Mouse (Mus musculus) activated CD4-positive, CD25-positive, alpha-beta regulatory T cell, adult 4 months (primary cell): Measurements from ENCODE around the gene AC129217.1. TPM values are rescaled to one million over a fixed set of nuclear protein-coding genes. Genes with fewer than 3 reads are reported as not detected.

Source experiments
- ATAC-seq: one replicate; pipeline ENCODE4 v1.8.0; 2017
- polyA plus RNA-seq, 2 experiments: library from polyadenylated mRNA; unstranded; fragments of 100-300 nt; shearing (Covaris generic); gene quantifications; one replicate each; pipeline ENCODE4 v1.2.1; 2017

Gene AC129217.1
- polyA plus RNA-seq, 2 experiments from 2014 or later: not detected

DNA sequence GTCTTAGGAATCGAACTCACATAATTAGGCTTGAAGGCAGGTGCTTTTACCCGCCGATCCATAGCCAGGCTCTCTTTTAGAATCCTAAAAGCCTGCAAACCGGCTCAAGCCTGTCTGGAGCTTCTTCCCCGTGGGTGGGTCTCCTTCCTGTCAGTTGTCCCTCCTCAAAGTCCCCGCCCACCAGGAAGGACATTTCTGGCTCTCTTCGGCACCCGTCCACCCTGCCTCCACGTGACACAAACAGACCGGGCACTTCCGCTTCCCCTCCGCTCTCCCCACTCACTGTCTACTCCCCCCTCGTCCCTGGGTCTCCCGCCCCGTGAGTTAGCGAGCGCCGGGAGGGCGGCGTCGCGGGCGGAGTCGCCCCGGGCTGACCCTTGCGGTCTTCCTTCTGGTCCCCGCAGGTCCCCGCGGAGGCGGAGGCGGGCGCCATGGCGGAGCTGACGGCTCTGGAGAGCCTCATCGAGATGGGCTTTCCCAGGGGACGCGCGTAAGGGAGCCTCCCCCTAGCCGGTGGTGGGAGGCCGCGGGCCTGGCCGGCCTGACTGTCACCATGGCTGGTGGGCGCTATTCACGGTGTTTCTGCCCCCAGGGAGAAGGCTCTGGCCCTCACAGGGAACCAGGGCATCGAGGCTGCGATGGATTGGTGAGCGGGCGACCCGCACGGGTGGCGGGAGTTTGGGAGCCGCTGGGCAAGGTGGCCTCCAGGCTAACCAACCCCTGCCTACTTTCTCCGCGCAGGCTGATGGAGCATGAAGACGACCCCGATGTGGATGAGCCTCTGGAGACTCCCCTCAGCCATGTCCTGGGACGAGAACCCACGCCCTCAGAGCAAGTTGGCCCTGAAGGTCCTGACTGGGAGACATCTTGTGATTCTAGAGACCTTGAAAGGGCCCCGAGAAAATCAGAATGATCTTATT is 42.0 kb downstream of the AC129217.1 start, which contains the start of gene Ubxn1:
Gene Ubxn1, plus strand, starts transcription at position 230 of the 920 bp plus-strand sequence.
- ATAC-seq: peak; percentile 93

DNA sequence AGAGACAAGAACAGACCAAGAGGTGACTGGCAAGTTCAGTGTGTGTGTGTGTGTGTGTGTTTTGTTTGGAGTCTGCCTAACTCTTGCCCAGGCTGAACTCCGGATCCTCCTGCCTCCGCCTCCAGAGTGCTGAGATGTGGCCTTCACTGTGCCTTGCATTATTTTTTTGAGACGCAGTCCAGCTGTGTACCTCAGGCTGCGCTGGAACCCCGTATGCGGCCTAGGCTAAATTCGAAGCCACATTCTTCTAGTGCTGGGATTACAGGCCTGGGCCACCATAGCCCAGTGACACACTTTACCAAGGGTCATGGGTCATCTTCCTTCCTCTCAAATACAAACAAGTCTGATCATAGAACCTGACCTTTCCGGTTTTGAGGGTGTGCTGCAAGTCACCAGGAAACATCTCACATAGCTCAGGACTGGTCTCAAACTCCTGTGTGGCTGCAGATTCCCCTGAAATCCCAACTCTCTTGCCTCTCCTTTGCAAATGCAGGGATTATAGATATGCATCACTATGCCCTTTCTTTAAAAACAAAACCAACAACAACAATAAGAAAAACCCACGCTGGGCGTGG is 42.8 kb downstream of the AC129217.1 start:
- ATAC-seq: no peak

DNA sequence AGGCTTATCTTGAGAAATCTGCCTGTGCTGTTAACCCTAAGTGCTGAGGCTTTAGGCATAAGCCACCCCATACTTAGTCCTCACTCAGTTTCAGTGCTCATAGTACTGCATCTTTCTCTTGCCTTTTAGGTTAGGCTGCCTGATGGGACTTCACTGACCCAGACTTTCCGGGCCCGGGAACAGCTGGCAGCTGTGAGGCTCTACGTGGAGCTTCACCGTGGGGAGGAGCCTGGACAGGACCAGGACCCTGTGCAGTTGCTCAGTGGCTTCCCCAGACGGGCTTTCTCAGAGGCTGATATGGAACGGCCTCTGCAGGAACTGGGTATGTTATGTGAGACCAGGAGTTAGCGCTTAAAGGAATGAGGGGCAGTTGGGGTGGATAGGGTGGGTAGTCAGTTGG is 45.5 kb downstream of the AC129217.1 start:
- no peak for ATAC-seq

DNA sequence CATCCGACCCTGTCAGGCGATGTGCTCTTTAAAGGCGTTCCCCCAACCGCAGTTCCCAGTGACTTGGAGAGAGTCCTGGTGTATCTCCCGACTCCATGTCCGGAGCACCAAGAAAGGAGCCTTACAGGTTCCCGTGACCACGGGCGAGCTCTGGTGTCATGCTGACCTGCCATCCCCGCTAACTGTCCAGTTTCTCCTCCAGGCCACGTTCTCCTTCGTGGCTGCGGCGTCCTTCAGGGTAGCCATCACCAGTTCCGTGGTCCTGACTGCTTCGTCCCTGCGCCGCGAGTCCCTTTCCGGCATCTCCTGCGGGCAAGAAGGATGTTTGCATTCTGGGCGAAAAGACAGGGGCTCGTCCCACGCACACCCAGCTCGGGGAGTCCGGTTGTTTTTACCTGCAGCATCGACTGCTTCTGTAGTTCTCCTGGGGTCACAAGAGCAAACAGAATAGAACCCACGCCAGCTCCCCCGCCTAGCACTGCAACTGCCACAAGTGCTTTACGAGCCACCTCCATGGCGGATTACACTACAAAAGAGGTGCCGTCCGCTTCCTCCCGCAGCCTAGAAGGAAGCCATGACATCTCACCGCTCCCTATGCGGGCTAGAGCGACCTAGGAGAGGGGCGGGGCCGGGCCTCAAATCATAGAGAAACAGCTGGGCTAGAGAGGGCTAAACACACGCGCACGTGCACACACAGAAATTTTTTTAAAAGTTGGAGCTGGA is 50.9 kb downstream of the AC129217.1 start, which contains the start of gene Uqcc3:
Gene Uqcc3, minus strand, starts transcription at position 613 of the 723 bp plus-strand sequence.
- peak; percentile 95 for ATAC-seq

DNA sequence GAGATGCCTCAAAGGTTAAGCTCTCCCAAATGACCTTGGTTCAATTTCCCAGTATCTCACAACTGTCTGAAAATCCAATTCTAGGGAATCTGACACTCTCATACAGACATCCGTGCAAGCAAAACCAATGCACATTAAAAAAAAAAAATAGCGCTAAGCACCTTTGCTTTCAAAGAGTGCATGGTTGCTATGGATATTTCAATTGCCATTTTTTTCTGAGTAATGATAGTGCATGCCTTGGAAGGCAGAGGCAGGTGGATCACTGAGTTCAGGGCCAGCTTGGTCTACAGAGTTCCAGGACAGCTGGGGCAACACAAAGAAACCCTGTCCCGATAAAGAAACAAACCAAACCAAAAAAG is 51.4 kb downstream of the AC129217.1 start:
- ATAC-seq: peak; percentile 36

DNA sequence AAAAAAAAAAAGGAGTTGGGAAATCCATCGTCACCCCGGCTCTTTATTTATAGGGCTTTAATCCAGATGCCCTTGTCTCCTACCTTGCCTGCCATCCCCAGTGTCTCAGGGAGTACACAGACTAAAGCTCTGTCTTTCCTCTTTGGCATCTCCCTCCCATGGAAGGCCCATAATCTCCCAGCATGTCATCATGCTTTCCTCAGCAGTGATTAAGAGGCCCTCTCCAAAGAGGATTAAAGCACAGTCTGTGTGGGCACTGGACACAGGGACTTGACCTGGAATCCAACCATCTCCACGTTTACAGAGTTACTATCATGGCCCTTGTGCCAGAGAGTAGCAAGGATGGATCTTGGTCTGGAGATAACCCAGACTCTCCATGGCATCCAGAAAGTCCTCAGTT is 54.0 kb downstream of the AC129217.1 start, which contains the start of the genes Lbhd1 and Gm49403:
Gene Lbhd1, plus strand, starts transcription at position 117 of the 400 bp plus-strand sequence.
Gene Gm49403, plus strand, starts transcription at position 315 of the 400 bp plus-strand sequence.
- no peak for ATAC-seq

DNA sequence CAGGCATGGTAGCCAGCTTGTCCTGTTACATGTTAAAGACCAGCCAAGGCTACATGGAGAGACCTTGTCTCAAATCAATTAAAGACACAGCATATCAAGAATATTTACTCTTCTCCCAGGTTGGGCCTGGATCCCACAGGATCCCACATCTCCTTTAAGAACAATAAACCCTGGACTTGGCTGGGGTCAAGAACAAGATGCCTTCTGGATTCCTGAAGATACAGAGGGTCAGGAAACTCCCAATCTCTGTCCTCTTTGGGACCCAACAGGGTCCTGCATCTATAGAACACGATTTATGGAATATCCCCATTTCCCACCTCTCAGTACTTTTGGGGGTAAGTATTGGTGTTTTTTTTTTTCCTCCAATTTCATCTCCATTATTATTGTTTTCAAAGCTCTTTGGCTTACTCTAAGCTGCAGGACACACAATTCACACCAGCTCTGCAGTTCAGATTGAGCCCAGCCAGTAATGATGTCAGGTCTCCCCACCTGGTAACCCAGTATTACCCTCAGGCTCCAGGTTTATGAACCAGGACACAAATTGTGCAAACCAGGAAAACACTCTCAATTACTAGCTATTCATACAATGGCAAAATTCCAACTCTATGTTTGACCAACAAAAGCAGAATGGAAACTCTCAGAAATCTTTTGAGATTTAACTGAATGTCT is 57.5 kb downstream of the AC129217.1 start:
- no peak for ATAC-seq

DNA sequence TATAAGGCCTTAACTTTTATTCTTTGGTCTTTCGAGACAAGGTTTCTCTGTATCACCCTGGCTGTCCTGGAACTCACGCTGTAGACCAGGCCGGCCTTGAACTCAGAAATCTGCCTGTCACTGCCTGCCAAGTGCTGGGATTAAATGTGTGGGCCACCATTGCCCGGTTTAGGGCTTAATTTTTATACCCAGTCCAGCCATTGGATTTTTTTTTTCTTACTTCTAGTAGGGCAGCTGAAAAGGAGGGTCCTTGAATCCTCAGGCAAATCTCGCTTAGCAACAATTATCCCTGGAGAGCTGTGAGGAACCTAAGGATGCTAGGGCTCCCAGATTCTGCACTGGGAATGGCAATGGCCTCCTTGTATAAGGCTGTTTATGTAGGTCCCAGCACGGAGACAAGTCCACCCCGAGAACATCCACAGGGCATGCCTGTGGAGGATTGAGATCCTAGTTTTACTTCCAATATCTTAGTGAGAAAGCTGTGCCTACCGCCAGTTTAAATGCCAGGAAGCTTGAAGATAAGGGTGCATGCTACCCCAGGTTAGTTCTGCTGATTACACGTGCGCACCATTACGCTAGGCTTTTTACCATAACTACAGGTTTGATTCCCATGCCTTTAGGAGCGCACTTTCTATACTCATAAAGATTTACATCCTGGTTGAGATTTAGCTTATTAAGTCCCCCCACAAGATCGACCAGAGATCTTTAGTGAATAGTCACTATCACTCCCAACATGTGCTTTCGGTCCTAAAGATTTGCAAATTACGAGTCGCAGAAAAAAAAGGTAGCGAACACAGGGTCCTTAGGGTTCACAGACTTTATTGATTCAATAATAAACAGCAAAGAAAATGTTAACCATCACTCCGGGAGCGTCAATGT is 58.3 kb downstream of the AC129217.1 start:
- no peak for ATAC-seq

DNA sequence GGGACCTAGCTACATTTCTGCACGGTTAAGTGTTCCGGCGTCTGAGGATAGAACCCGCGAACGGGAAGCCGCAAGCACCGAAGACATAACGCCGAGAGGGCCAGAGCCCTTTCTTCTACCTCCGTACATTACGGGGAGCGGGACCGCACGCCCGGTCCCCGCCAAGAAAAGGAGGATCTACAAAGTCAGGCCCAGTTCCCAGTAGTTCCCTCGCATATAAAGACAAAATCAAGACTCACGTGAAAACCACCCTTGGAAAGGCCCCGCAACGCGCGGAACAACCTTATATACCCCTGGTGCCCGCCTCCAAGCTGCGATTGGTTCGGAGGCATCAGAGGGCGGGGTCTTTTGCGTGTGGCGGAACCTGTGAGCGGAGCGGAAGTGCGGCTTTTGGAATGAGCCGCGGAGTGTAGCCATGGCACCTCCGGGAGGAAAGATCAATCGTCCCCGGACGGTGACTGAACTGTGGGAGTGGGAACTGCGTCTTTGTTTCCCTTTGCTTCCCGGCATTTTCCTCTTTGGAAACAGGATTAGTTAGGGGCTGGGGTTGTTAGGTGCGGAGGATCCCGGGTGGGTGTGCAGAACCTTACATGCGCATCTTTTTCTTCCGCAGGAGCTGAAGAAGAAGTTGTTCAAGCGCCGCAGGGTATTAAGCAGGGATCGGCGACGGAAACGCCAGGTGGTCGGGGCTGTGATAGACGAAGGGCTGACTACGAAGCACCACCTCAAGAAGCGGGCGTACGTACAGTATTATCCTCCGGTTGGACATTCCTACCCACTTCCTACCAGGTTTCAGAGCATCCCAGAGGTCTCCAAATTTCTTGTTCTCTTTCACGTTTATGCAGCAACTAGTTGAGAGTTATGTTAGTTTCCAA is 59.2 kb downstream of the AC129217.1 start, which contains the start of the genes 1810009A15Rik and Gm49416:
Gene 1810009A15Rik, plus strand, starts transcription at position 343 of the 875 bp plus-strand sequence.
Gene Gm49416, plus strand, starts transcription at position 416 of the 875 bp plus-strand sequence.
- peak; percentile 87 for ATAC-seq

Other genes with a start within 250 kb of the AC129217.1 start
- gene Slc22a8, start 238.5 kb upstream of the AC129217.1 start, polyA plus RNA-seq: under 1 TPM in 1 of 2 experiments, not detected in 1; 0.40 TPM
- gene Slc22a6, start 211.7 kb upstream of the AC129217.1 start, polyA plus RNA-seq: not detected
- gene Chrm1, start 166.0 kb upstream of the AC129217.1 start, polyA plus RNA-seq: not detected
- gene Slc3a2, start 106.4 kb upstream of the AC129217.1 start, polyA plus RNA-seq: 10 to 100 TPM; 60.3 to 69.3 TPM
- 10 to 100 TPM; 43.3 to 70.5 TPM for gene Wdr74, start 93.9 kb upstream of the AC129217.1 start, polyA plus RNA-seq
- gene 1700092M07Rik, start 89.1 kb upstream of the AC129217.1 start, polyA plus RNA-seq: not detected
- 100 to 1,000 TPM; 109 to 113 TPM for gene Stx5a, start 88.4 kb upstream of the AC129217.1 start, polyA plus RNA-seq
- gene Nxf1, start 72.7 kb upstream of the AC129217.1 start, polyA plus RNA-seq: 100 to 1,000 TPM; 126 to 163 TPM
- gene Tmem223, start 58.8 kb upstream of the AC129217.1 start, polyA plus RNA-seq: 100 to 1,000 TPM; 115 to 137 TPM
- gene Tmem179b, start 55.3 kb upstream of the AC129217.1 start, polyA plus RNA-seq: 100 to 1,000 TPM in 1 of 2 experiments, 10 to 100 TPM in 1; 98.5 to 110 TPM
- gene Taf6l, start 43.4 kb upstream of the AC129217.1 start, polyA plus RNA-seq: 1 to 10 TPM; 3.5 to 6.9 TPM
- gene Polr2g, start 31.2 kb upstream of the AC129217.1 start, polyA plus RNA-seq: 100 to 1,000 TPM; 171 to 186 TPM
- gene Zbtb3, start 27.2 kb upstream of the AC129217.1 start, polyA plus RNA-seq: 1 to 10 TPM; 2.1 TPM
- 10 to 100 TPM; 39.9 to 43.8 TPM for gene Ttc9c, start 10.4 kb upstream of the AC129217.1 start, polyA plus RNA-seq
- 1 to 10 TPM; 6.0 to 6.1 TPM for gene Hnrnpul2, start 9.8 kb upstream of the AC129217.1 start, polyA plus RNA-seq
- gene Bscl2, start 7.7 kb downstream of the AC129217.1 start, polyA plus RNA-seq: 100 to 1,000 TPM in 1 of 2 experiments, 10 to 100 TPM in 1; 93.4 to 102 TPM
- gene Gng3, start 9.4 kb downstream of the AC129217.1 start, polyA plus RNA-seq: 1 to 10 TPM in 1 of 2 experiments, under 1 TPM in 1; 0.42 to 1.2 TPM
- not detected for gene Lrrn4cl, start 21.0 kb downstream of the AC129217.1 start, polyA plus RNA-seq
- gene Ubxn1, start 41.7 kb downstream of the AC129217.1 start, polyA plus RNA-seq: 10 to 100 TPM; 62.6 to 75.9 TPM
- 10 to 100 TPM; 85.8 to 90.4 TPM for gene Uqcc3, start 51.1 kb downstream of the AC129217.1 start, polyA plus RNA-seq
- 10 to 100 TPM; 63.2 to 70.9 TPM for gene Lbhd1, start 54.0 kb downstream of the AC129217.1 start, polyA plus RNA-seq
- not detected for gene Gm49403, start 54.2 kb downstream of the AC129217.1 start, polyA plus RNA-seq
- gene 1810009A15Rik, start 59.1 kb downstream of the AC129217.1 start, polyA plus RNA-seq: 100 to 1,000 TPM; 112 to 130 TPM
- 1 to 10 TPM in 1 of 2 experiments, not detected in 1; 1.5 TPM for gene Gm49416, start 59.2 kb downstream of the AC129217.1 start, polyA plus RNA-seq
- gene Ints5, start 63.2 kb downstream of the AC129217.1 start, polyA plus RNA-seq: 10 to 100 TPM in 1 of 2 experiments, 1 to 10 TPM in 1; 8.9 to 12.2 TPM
- 10 to 100 TPM; 40.0 to 57.3 TPM for gene Ganab, start 68.3 kb downstream of the AC129217.1 start, polyA plus RNA-seq
- 10 to 100 TPM; 16.3 to 18.6 TPM for gene B3gat3, start 90.6 kb downstream of the AC129217.1 start, polyA plus RNA-seq
- 10 to 100 TPM in 1 of 2 experiments, 1 to 10 TPM in 1; 7.7 to 11.6 TPM for gene Rom1, start 99.6 kb downstream of the AC129217.1 start, polyA plus RNA-seq
- 10 to 100 TPM; 20.4 to 25.1 TPM for gene Eml3, start 99.8 kb downstream of the AC129217.1 start, polyA plus RNA-seq
- 100 to 1,000 TPM in 1 of 2 experiments, 10 to 100 TPM in 1; 58.5 to 101 TPM for gene Mta2, start 112.1 kb downstream of the AC129217.1 start, polyA plus RNA-seq
- 10 to 100 TPM; 21.3 to 25.1 TPM for gene Tut1, start 124.1 kb downstream of the AC129217.1 start, polyA plus RNA-seq
- gene Eef1g, start 137.3 kb downstream of the AC129217.1 start, polyA plus RNA-seq: 100 to 1,000 TPM; 589 to 842 TPM
- gene Ahnak, start 159.5 kb downstream of the AC129217.1 start, polyA plus RNA-seq: 10 to 100 TPM; 47.2 to 60.1 TPM